Mouse (Mus musculus): ENCODE measurements around the gene Matn3.

GRCm38 (mm10) chr12:8912860-8913685 lies 34.7 kb upstream of the Matn3 start:
- TF ChIP-seq CTCF (IDR thresholded peaks at IDR 0.05; ENCODE audit: low read depth, low read length) (no peak), POLR2A (IDR thresholded peaks at IDR 0.05; ENCODE audit: extremely low read depth, insufficient read depth, low read length) (no peak)

Measured in liver, adult 2 months (tissue).